Comparison of ENCODE assay signal across 9 mouse cellular contexts in genomic region chr4:136145991-136146711, GRCm38 (mm10). TPM values are rescaled to one million over a fixed set of nuclear protein-coding genes. Genes with fewer than 3 reads are reported as not detected.
DNase-seq lines count a peak whose midpoint lies in the region; ATAC-seq and TF ChIP-seq lines count a peak whose summit lies in the region.
"Had no signal": no experiment of that assay in that cellular context is flagged by ENCODE, and none has a peak within 500 bp of the region (broad histone marks: within the 10 kb centered on the region; RNA-seq: fewer than 3 reads in every experiment).

No protein-coding gene starts in this region.

- H3K4me2 ChIP-seq in liver, embryonic 14.5 days (ENCODE audit: low read depth), result peak overlapping the region; percentile 54

- H3K36me3 ChIP-seq in hindbrain, embryonic 10.5 days, result peaks cover 13% of the 10 kb centered on the region
- no peaks in the 10 kb centered on the region for H3K36me3 ChIP-seq in liver, embryonic 14.5 days (replicated peaks; ENCODE audit: control insufficient read depth, insufficient read depth, low read depth)

- peaks cover 11% of the 10 kb centered on the region; the same call in 1 of the 2 replicates for H3K27me3 ChIP-seq in hindbrain, embryonic 10.5 days (ENCODE audit: insufficient read depth, poor library complexity, severe bottlenecking)
- H3K27me3 ChIP-seq in liver, embryonic 14.5 days (ENCODE audit: control insufficient read depth, insufficient read depth, low read length), result peaks cover 82% of the 10 kb centered on the region

- no peak for TF ChIP-seq EP300 in liver, embryonic 14.5 days (IDR thresholded peaks at IDR 0.05; ENCODE audit: low read depth)

- H3K4me3 ChIP-seq in hindbrain, embryonic 10.5 days, result peak overlapping the region; percentile 92
- H3K4me3 ChIP-seq in liver, embryonic 14.5 days (ENCODE audit: insufficient read depth in 1 of 2, low read depth in 2 of 2, low read length in 2 of 2), result no peak overlapping the region

- H3K4me1 ChIP-seq in hindbrain, embryonic 10.5 days (replicated peaks), result peaks cover 94% of the 10 kb centered on the region
- H3K4me1 ChIP-seq in liver, embryonic 14.5 days (replicated peaks; ENCODE audit: control insufficient read depth in 2 of 2, insufficient read depth in 2 of 2, low read length in 1 of 2), result peaks cover 0 to 16% of the 10 kb centered on the region in 2 experiments; a peak in 3 of 4 replicates

- H3K9me3 ChIP-seq in hindbrain, embryonic 10.5 days, result no peaks in the 10 kb centered on the region
- no peaks in the 10 kb centered on the region for H3K9me3 ChIP-seq in liver, embryonic 14.5 days (ENCODE audit: control insufficient read depth, low read length)

- DNase-seq in urinary bladder, adult 18-20 months (ENCODE audit: low spot score in 2 of 2), result peak; percentile 20 to 30
- DNase-seq in urinary bladder, postnatal 10 days (ENCODE audit: low spot score), result no peak
- DNase-seq in hindbrain, embryonic 10.5 days (ENCODE audit: low spot score), result no peak
- DNase-seq in liver, embryonic 14.5 days (ENCODE audit: low read depth in 3 of 3, low spot score in 3 of 3), result no peak
- DNase-seq in ovary, postnatal 10 days (ENCODE audit: low spot score), result no peak
- no peak for DNase-seq in layer of hippocampus, adult 8-10 months (ENCODE audit: low spot score in 2 of 2)
- no peak for DNase-seq in cerebellum, postnatal 25 days
- DNase-seq in thymus, postnatal 14 days, result no peak
- DNase-seq: right cerebral cortex, postnatal 25 days had no signal

- H3K27ac ChIP-seq in hindbrain, embryonic 10.5 days, result peak overlapping the region; percentile 100
- no peak overlapping the region for H3K27ac ChIP-seq in liver, embryonic 14.5 days

- WGBS in hindbrain, embryonic 10.5 days, result 14% methylated on average over 7 of the region's 7 CpGs
- WGBS in liver, embryonic 14.5 days (ENCODE audit: insufficient replicate concordance), result 42% methylated on average over 7 of the region's 7 CpGs

- ATAC-seq in liver, embryonic 14.5 days (ENCODE audit: insufficient read depth), result no peak

- no peak for TF ChIP-seq CTCF in liver, embryonic 14.5 days (IDR thresholded peaks at IDR 0.05; ENCODE audit: low read depth)

- H3K9ac ChIP-seq in liver, embryonic 14.5 days (replicated peaks), result no peak overlapping the region

RNA-seq across cellular contexts. Expression of gene Id3, which starts 2.9 kb away (rescaled TPM):
- polyA plus RNA-seq in hindbrain, embryonic 10.5 days (2016; fragmentation: Nextera tagmentation; extraction: Ambion mirVana), result 576 and 684 TPM in 2 replicates
- polyA plus RNA-seq in liver, embryonic 14.5 days (2012; rRNA removed), result 23.0 and 29.8 TPM in 2 replicates
- polyA plus RNA-seq in liver, embryonic 14.5 days (2014; fragmentation: Nextera tagmentation; extraction: Ambion mirVana), result 33.2 and 33.8 TPM in 2 replicates
- 10 to 100 TPM; 40.5 to 59.5 (median 48.7) TPM for total RNA-seq in layer of hippocampus, adult 8-10 months (2022)

RNA-seq across cellular contexts. Expression of gene E2f2, which starts 26.0 kb away (rescaled TPM):
- 9.0 and 9.4 TPM in 2 replicates for polyA plus RNA-seq in hindbrain, embryonic 10.5 days (2016; fragmentation: Nextera tagmentation; extraction: Ambion mirVana)
- polyA plus RNA-seq in liver, embryonic 14.5 days (2012; rRNA removed), result 38.4 and 40.5 TPM in 2 replicates
- 50.3 and 53.4 TPM in 2 replicates for polyA plus RNA-seq in liver, embryonic 14.5 days (2014; fragmentation: Nextera tagmentation; extraction: Ambion mirVana)
- 1 to 10 TPM in 2 of 4 experiments, under 1 TPM in 2; 0.57 to 1.2 (median 0.98) TPM for total RNA-seq in layer of hippocampus, adult 8-10 months (2022)

Comparison
In these comparisons a context has a peak if more than half of its experiments do, and no peak if none do; other contexts are left out.
1. DNase-seq: peak in urinary bladder, adult 18-20 months (2 of 2); none in urinary bladder, postnatal 10 days (single experiment), hindbrain, embryonic 10.5 days (single experiment), liver, embryonic 14.5 days (0 of 3), ovary, postnatal 10 days (single experiment), layer of hippocampus, adult 8-10 months (0 of 2), cerebellum, postnatal 25 days (0 of 2) and thymus, postnatal 14 days (single experiment).
2. RNA of gene Id3, which starts 2.9 kb away (polyA plus RNA-seq): 576 to 684 TPM in hindbrain, embryonic 10.5 days; 23.0 to 33.8 TPM in liver, embryonic 14.5 days; every median in the first group is over 10 times any median in the second.